Mouse (Mus musculus) forebrain, postnatal 0 days (tissue): ENCODE results near the gene 4930430A15Rik. TPM values are rescaled to one million over a fixed set of nuclear protein-coding genes. Genes with fewer than 3 reads are reported as not detected.

Source experiments
- ATAC-seq: fragments of 200-750 bp; cut with Nextera tagmentation; 2 replicates; pipeline ENCODE4 v1.8.0; 2017; ENCODE audit warnings: mild to moderate bottlenecking, moderate library complexity
- DNase-seq: peaks from one replicate; pipeline ENCODE4 v3.0.0-alpha.2; 2015
- H3K27ac ChIP-seq: fragments of 300-500 bp; sonication (generic); 2 replicates; pipeline ENCODE4 v1.5.1; 2014; ENCODE audit warnings: low read depth, mild to moderate bottlenecking, antibody characterized with exemption, low read length, moderate library complexity, mixed read lengths
- H3K27me3 ChIP-seq: fragments of 300-500 bp; sonication (generic); 2 replicates; pipeline ENCODE4 v1.6.1; 2014; ENCODE audit warnings: mild to moderate bottlenecking, low read length, mixed read lengths; ENCODE audit not compliant: insufficient read depth
- H3K36me3 ChIP-seq: fragments of 300-500 bp; sonication (generic); 2 replicates; pipeline ENCODE4 v1.6.1; 2014; ENCODE audit warnings: mild to moderate bottlenecking, moderate library complexity; ENCODE audit not compliant: insufficient read depth
- H3K4me1 ChIP-seq: fragments of 300-500 bp; sonication (generic); 2 replicates; pipeline ENCODE4 v1.6.1; 2014; ENCODE audit warnings: antibody characterized with exemption; ENCODE audit not compliant: insufficient read depth
- H3K4me2 ChIP-seq: fragments of 300-500 bp; sonication (generic); 2 replicates; pipeline ENCODE4 v1.6.1; 2014; ENCODE audit warnings: low read depth, mild to moderate bottlenecking, moderate library complexity
- H3K4me3 ChIP-seq: fragments of 300-500 bp; sonication (generic); 2 replicates; pipeline ENCODE4 v1.5.1; 2014; ENCODE audit warnings: low read depth, low read length, mixed read lengths
- H3K9ac ChIP-seq: fragments of 300-500 bp; sonication (generic); 2 replicates; pipeline ENCODE4 v1.6.1; 2014; ENCODE audit warnings: mild to moderate bottlenecking
- H3K9me3 ChIP-seq: fragments of 300-500 bp; sonication (generic); 2 replicates; pipeline ENCODE4 v1.6.1; 2016; ENCODE audit warnings: low read length
- CTCF ChIP-seq: sonication (generic); IDR thresholded peaks from 2 replicates; pipeline ENCODE4 v1.5.1; 2016; ENCODE audit warnings: antibody characterized with exemption, control low read depth, low read depth
- WGBS: fragments of 180-500 bp; shearing (Covaris S2); extraction: QIAGEN DNeasy Blood & Tissue Kit; methylation state at CpG from one replicate; pipeline ENCODE4 v1.1.7; 2014; 5-methylcytosine and 5-hydroxymethylcytosine counted together
- polyA plus RNA-seq: library from polyadenylated mRNA; unstranded; fragments of >200 nt; fragmentation: Nextera tagmentation; extraction: Ambion mirVana; gene quantifications from 2 replicates; pipeline ENCODE4 v1.2.1, GENCODE M21; 2015
- total RNA-seq: library from RNA; depleted of rRNA; stranded (reverse); fragments of >200 nt; gene quantifications from 2 replicates; pipeline ENCODE4 v1.2.3, GENCODE M21; 2014; rRNA removed

The 4930430A15Rik gene
- total RNA-seq (not detected in 2 replicates), polyA plus RNA-seq (not detected in 2 replicates)

DNA sequence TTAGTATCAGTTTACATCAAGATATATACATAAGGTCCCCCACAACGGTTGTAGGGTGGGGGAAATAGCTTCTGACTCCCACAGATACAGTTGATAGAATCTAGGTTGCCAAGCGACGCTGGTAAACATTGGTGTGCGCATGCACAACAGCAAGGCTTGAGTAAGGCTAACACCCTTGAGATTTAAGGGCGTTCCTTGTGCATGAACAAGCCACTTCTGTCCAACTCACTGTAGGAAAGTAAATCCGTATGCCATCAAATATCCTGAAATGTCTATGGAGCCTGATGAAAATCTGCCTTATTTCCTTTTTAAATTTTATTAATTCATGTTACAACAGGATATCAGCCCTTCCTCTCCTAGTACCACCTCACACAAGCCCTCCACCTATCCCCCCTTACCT lies at the start of gene 4930430A15Rik:
TSS of gene 4930430A15Rik (minus strand) at position 101 of the 400 bp plus-strand sequence.
- no peaks in the 10 kb centered on the region for H3K27me3 ChIP-seq
- ATAC-seq (no peak), DNase-seq (no peak)
- H3K4me1 ChIP-seq = no peaks in the 10 kb centered on the region
- 90% methylated on average over 6 of the region's 6 CpGs for WGBS
- H3K9ac ChIP-seq = no peak within 1 kb of the TSS
- no peak within 1 kb of the TSS for H3K4me2 ChIP-seq
- H3K9me3 ChIP-seq = no peaks in the 10 kb centered on the region
- TF ChIP-seq CTCF = no peak
- no peaks in the 10 kb centered on the region for H3K36me3 ChIP-seq
- no peak within 1 kb of the TSS for H3K4me3 ChIP-seq
- H3K27ac ChIP-seq = no peak within 1 kb of the TSS

DNA sequence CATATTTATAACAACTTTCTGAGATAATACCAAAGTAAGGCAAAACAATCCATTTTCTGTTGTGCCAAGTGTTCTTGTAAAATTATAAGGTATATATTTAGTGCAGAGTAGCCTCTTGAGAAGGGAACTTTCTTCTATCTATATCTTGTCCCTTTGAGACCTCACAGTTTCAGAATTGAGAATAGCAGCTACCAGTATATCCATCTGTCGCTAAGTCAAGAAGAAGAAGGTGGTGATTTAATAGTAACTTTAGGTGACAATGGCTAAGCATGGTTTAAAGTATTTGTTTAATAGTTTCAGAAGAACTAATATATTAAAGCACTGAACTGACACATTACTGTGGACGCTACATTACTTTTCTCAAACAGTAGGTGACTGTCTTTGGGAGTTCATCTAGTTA lies 44.6 kb upstream of the 4930430A15Rik start, which contains the start of gene Olfr1277:
TSS of gene Olfr1277 (minus strand) at position 101 of the 400 bp plus-strand sequence.
- DNase-seq (no peak), ATAC-seq (no peak)
- WGBS = 79% methylated on average over 2 of the region's 2 CpGs
- Histone ChIP-seq H3K4me1 (no peaks in the 10 kb centered on the region), H3K4me2 (no peak within 1 kb of the TSS), H3K9me3 (no peaks in the 10 kb centered on the region), H3K4me3 (no peak within 1 kb of the TSS), H3K36me3 (no peaks in the 10 kb centered on the region), H3K27ac (no peak within 1 kb of the TSS), H3K27me3 (no peaks in the 10 kb centered on the region), H3K9ac (no peak within 1 kb of the TSS)
- TF ChIP-seq CTCF = no peak

DNA sequence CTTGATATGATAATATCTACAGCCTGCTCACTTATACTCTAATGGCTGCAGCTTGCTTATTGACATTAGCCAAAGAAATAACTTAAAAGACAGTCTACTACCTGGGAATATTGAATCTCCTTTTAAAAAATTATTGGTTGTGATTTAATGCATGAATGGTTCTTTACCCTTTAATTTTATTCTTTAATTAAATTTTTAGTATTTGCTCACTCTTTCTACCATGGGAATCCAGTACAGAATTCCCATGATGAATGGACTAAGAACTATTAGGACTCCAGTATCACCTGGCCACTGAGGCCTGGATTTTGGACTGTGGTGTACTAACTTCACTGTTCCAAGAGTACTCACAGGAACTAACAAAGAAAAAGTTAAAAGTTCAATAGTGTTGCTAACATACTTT lies 24.8 kb upstream of the 4930430A15Rik start, which contains the start of gene Olfr1276:
TSS of gene Olfr1276 (plus strand) at position 301 of the 400 bp plus-strand sequence.
- Histone ChIP-seq H3K4me2 (no peak within 1 kb of the TSS), H3K36me3 (no peaks in the 10 kb centered on the region), H3K27ac (no peak within 1 kb of the TSS), H3K4me3 (no peak within 1 kb of the TSS), H3K9me3 (no peaks in the 10 kb centered on the region), H3K4me1 (no peaks in the 10 kb centered on the region), H3K9ac (no peak within 1 kb of the TSS), H3K27me3 (no peaks in the 10 kb centered on the region)
- ATAC-seq (no peak), DNase-seq (no peak)
- TF ChIP-seq CTCF = no peak

DNA sequence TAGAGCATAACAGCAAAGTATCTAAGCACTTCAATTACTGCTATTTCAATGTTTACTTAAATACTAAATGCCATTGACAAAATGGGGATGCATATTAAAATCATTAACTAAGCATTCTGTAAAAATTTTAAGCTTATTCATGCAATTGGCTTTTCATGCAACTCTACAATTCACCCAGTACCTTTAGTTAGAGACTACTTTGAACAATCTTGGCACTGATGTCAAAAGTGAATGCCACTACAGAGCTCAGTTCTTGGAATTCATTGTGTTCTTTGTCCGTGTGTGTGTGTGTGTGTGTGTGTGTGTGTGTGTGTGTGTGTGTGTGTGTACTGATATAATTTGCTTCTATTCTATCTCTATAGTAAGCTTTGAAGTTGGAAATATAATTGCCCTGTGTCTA lies 5.8 kb upstream of the 4930430A15Rik start, which contains the start of gene Olfr1275:
TSS of gene Olfr1275 (minus strand) at position 101 of the 400 bp plus-strand sequence.
- no peak within 1 kb of the TSS for H3K27ac ChIP-seq
- DNase-seq = no peak
- H3K4me2 ChIP-seq = no peak within 1 kb of the TSS
- no peak within 1 kb of the TSS for H3K4me3 ChIP-seq
- no peaks in the 10 kb centered on the region for H3K4me1 ChIP-seq
- ATAC-seq = no peak
- TF ChIP-seq CTCF = no peak
- no peaks in the 10 kb centered on the region for H3K36me3 ChIP-seq
- H3K27me3 ChIP-seq = no peaks in the 10 kb centered on the region
- WGBS = 61% methylated on average over 1 of the region's 1 CpGs
- no peaks in the 10 kb centered on the region for H3K9me3 ChIP-seq
- no peak within 1 kb of the TSS for H3K9ac ChIP-seq

DNA sequence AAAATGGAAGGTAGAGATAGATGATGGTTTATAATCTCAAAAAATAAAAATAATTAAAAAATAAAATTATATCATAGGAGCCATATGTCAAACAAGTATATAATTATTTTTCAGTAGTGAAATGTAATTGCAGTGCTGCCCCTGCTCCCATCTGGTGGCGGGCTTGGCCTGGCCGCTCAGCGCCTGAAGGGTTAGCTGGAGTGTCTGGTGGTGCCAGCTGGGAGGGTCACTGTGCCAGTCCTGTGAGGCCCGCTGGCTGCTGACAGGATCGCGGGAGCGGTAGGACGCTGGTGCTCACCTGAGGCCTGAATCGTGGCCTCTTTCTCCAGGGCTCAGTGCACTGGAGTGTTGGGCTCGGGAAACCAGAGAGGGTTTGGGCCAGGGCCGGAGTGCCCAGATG lies 47.3 kb downstream of the 4930430A15Rik start:
- no peak for TF ChIP-seq CTCF
- DNase-seq (no peak), ATAC-seq (no peak)
- Histone ChIP-seq H3K36me3 (no peaks in the 10 kb centered on the region), H3K27ac (no peak overlapping the region), H3K4me1 (no peaks in the 10 kb centered on the region), H3K9me3 (no peaks in the 10 kb centered on the region), H3K27me3 (no peaks in the 10 kb centered on the region), H3K4me2 (no peak overlapping the region), H3K9ac (no peak overlapping the region), H3K4me3 (no peak overlapping the region)
- 96% methylated on average over 11 of the region's 11 CpGs for WGBS

DNA sequence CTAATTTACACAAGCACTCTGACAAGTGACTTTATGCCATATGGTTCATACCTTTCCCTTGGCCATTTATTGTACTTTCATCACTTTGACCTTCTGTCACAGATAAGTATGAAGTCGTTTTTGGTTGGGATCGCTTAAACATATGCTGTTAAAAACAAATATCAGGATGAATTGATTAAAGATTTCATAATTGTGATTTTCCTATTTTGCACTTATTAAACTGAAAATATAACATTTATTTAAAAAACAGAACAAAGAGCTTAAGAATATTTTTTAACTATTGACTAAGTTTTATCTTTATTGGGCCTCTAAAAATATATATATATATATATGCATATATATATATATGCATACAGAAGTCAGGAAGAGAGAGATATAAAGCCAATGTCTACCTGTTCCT lies 76.6 kb downstream of the 4930430A15Rik start, which contains the start of gene Gm15130:
TSS of gene Gm15130 (minus strand) at position 101 of the 400 bp plus-strand sequence.
- DNase-seq (no peak), ATAC-seq (no peak)
- Histone ChIP-seq H3K4me3 (no peak within 1 kb of the TSS), H3K4me2 (no peak within 1 kb of the TSS), H3K27me3 (no peaks in the 10 kb centered on the region), H3K4me1 (no peaks in the 10 kb centered on the region), H3K27ac (no peak within 1 kb of the TSS), H3K36me3 (no peaks in the 10 kb centered on the region), H3K9me3 (no peaks in the 10 kb centered on the region), H3K9ac (no peak within 1 kb of the TSS)
- WGBS = 83% methylated on average over 2 of the region's 2 CpGs
- no peak for TF ChIP-seq CTCF

DNA sequence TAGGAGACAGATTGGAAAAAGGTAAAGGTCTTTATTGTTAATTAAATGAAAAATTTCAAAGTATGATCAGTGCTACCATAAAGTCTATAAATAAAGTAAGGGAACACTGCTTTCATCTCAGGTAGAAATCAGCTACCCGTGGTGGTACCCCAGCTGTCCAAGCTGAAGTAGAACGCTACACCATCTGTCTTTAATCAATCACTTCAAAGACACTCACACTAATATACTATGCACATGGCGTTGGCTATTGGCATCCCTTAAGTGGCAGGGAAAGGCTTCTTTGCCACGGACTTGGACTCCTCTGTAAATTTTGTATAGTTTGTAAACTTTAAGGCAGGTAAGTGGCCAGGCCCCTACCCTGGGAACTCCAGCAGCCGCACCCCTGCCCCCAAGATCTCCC lies 93.7 kb downstream of the 4930430A15Rik start:
- DNase-seq = no peak
- 78% methylated on average over 5 of the region's 5 CpGs for WGBS
- H3K4me3 ChIP-seq = no peak overlapping the region
- H3K4me2 ChIP-seq = no peak overlapping the region
- no peak overlapping the region for H3K27ac ChIP-seq
- H3K9ac ChIP-seq = no peak overlapping the region
- ATAC-seq = no peak
- TF ChIP-seq CTCF = no peak
- H3K27me3 ChIP-seq = no peaks in the 10 kb centered on the region
- H3K9me3 ChIP-seq = no peaks in the 10 kb centered on the region
- H3K4me1 ChIP-seq = no peaks in the 10 kb centered on the region
- no peaks in the 10 kb centered on the region for H3K36me3 ChIP-seq

Other genes starting within 250 kb of the 4930430A15Rik start
- not detected in 2 replicates for gene Gm13941, start 123.6 kb downstream of the 4930430A15Rik start, total RNA-seq
- gene Gm13941, start 123.6 kb downstream of the 4930430A15Rik start, polyA plus RNA-seq = not detected in 2 replicates
- not detected in 2 replicates for gene Gm15130, start 76.7 kb downstream of the 4930430A15Rik start, total RNA-seq
- gene Gm15130, start 76.7 kb downstream of the 4930430A15Rik start, polyA plus RNA-seq = not detected in 2 replicates
- gene Olfr1275, start 5.7 kb upstream of the 4930430A15Rik start, total RNA-seq = not detected in 2 replicates
- gene Olfr1275, start 5.7 kb upstream of the 4930430A15Rik start, polyA plus RNA-seq = not detected in 2 replicates
- gene Olfr1276, start 24.9 kb upstream of the 4930430A15Rik start, total RNA-seq = not detected in 2 replicates
- not detected in 2 replicates for gene Olfr1276, start 24.9 kb upstream of the 4930430A15Rik start, polyA plus RNA-seq
- gene Olfr1277, start 44.5 kb upstream of the 4930430A15Rik start, total RNA-seq = not detected in 2 replicates
- gene Olfr1277, start 44.5 kb upstream of the 4930430A15Rik start, polyA plus RNA-seq = not detected in 2 replicates
- not detected in 2 replicates for gene Olfr1278, start 60.5 kb upstream of the 4930430A15Rik start, total RNA-seq
- gene Olfr1278, start 60.5 kb upstream of the 4930430A15Rik start, polyA plus RNA-seq = not detected in 2 replicates
- not detected in 2 replicates for gene Olfr1279, start 71.0 kb upstream of the 4930430A15Rik start, total RNA-seq
- gene Olfr1279, start 71.0 kb upstream of the 4930430A15Rik start, polyA plus RNA-seq = not detected in 2 replicates
- gene Olfr1280, start 84.4 kb upstream of the 4930430A15Rik start, total RNA-seq = not detected in 2 replicates
- gene Olfr1280, start 84.4 kb upstream of the 4930430A15Rik start, polyA plus RNA-seq = not detected in 2 replicates
- gene Olfr1281, start 96.9 kb upstream of the 4930430A15Rik start, total RNA-seq = not detected in 2 replicates
- not detected in 2 replicates for gene Olfr1281, start 96.9 kb upstream of the 4930430A15Rik start, polyA plus RNA-seq
- not detected in 2 replicates for gene Olfr1282, start 106.5 kb upstream of the 4930430A15Rik start, total RNA-seq
- not detected in 2 replicates for gene Olfr1282, start 106.5 kb upstream of the 4930430A15Rik start, polyA plus RNA-seq
- gene Olfr1283, start 137.2 kb upstream of the 4930430A15Rik start, total RNA-seq = not detected in 2 replicates
- gene Olfr1283, start 137.2 kb upstream of the 4930430A15Rik start, polyA plus RNA-seq = not detected in 2 replicates
- gene Olfr1284, start 145.9 kb upstream of the 4930430A15Rik start, total RNA-seq = not detected in 2 replicates
- gene Olfr1284, start 145.9 kb upstream of the 4930430A15Rik start, polyA plus RNA-seq = not detected in 2 replicates
- gene Olfr1286, start 193.5 kb upstream of the 4930430A15Rik start, total RNA-seq = not detected in 2 replicates
- not detected in 2 replicates for gene Olfr1286, start 193.5 kb upstream of the 4930430A15Rik start, polyA plus RNA-seq
- not detected in 2 replicates for gene Olfr1287, start 219.5 kb upstream of the 4930430A15Rik start, total RNA-seq
- gene Olfr1287, start 219.5 kb upstream of the 4930430A15Rik start, polyA plus RNA-seq = not detected in 2 replicates
- gene Olfr1288, start 244.5 kb upstream of the 4930430A15Rik start, total RNA-seq = not detected in 2 replicates
- not detected in 2 replicates for gene Olfr1288, start 244.5 kb upstream of the 4930430A15Rik start, polyA plus RNA-seq